Mouse (Mus musculus): ENCODE data around the gene Olfr1201. TPM values are rescaled to one million over a fixed set of nuclear protein-coding genes. Genes with fewer than 3 reads are reported as not detected.

Olfr1201 gene
- polyA plus RNA-seq, 1 experiment from 2014 or later, result not detected

DNA sequence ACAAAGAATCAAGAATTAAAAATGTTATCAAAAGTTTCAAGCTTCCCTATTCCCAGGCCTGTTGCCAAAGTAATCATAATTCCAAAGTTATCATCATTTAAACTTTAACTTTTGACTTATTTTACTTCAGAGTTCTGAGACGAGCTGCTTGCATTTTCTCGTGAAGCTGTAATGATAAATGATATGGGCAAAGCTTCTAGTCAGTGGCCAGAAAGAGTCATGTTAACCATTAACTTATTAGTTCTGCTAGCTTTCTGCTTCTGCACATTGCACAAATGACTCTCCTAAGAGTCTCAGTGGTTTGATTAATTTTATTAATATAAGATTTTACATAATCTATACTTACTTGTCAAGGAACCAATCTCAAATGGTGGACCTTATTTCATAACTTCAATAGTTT, 45.6 kb downstream of the Olfr1201 start:
- H3K9ac ChIP-seq (replicated peaks; ENCODE audit: low read depth), result no peak overlapping the region
- H3K4me3 ChIP-seq (ENCODE audit: low read depth, low read length), result no peak overlapping the region
- H3K4me1 ChIP-seq (ENCODE audit: insufficient read depth, low read depth, low read length), result no peaks in the 10 kb centered on the region
- 43% methylated on average over 2 of the region's 2 CpGs for WGBS
- ATAC-seq (no peak), DNase-seq (ENCODE audit: low spot score) (no peak)
- no peaks in the 10 kb centered on the region for H3K36me3 ChIP-seq (ENCODE audit: insufficient read depth, low read length)
- no peaks in the 10 kb centered on the region for H3K9me3 ChIP-seq (ENCODE audit: low read length)
- TF ChIP-seq CTCF (IDR thresholded peaks at IDR 0.05) (no peak), EP300 (IDR thresholded peaks at IDR 0.05) (no peak)
- H3K4me2 ChIP-seq (replicated peaks; ENCODE audit: low read depth, low read length), result no peak overlapping the region
- H3K27ac ChIP-seq (ENCODE audit: low read length), result no peak overlapping the region
- no peaks in the 10 kb centered on the region for H3K27me3 ChIP-seq (replicated peaks; ENCODE audit: insufficient read depth, low read length)

Other genes starting within 250 kb of the Olfr1201 start
- gene Olfr1188, start 236.1 kb upstream of the Olfr1201 start, polyA plus RNA-seq (2015; fragmentation: Nextera tagmentation; extraction: Ambion mirVana), result not detected in 2 replicates
- not detected in 2 replicates for gene Olfr1189, start 206.6 kb upstream of the Olfr1201 start, polyA plus RNA-seq (2015; fragmentation: Nextera tagmentation; extraction: Ambion mirVana)
- gene Olfr1191-ps1, start 152.5 kb upstream of the Olfr1201 start, polyA plus RNA-seq (2015; fragmentation: Nextera tagmentation; extraction: Ambion mirVana), result not detected in 2 replicates
- gene Olfr1192-ps1, start 144.5 kb upstream of the Olfr1201 start, polyA plus RNA-seq (2015; fragmentation: Nextera tagmentation; extraction: Ambion mirVana), result not detected in 2 replicates
- not detected in 2 replicates for gene Olfr1193, start 117.4 kb upstream of the Olfr1201 start, polyA plus RNA-seq (2015; fragmentation: Nextera tagmentation; extraction: Ambion mirVana)
- gene Olfr1195, start 103.8 kb upstream of the Olfr1201 start, polyA plus RNA-seq (2015; fragmentation: Nextera tagmentation; extraction: Ambion mirVana), result not detected in 2 replicates
- gene Olfr1196, start 88.4 kb upstream of the Olfr1201 start, polyA plus RNA-seq (2015; fragmentation: Nextera tagmentation; extraction: Ambion mirVana), result not detected in 2 replicates
- not detected in 2 replicates for gene Olfr1197, start 60.7 kb upstream of the Olfr1201 start, polyA plus RNA-seq (2015; fragmentation: Nextera tagmentation; extraction: Ambion mirVana)
- gene Olfr1198, start 41.7 kb upstream of the Olfr1201 start, polyA plus RNA-seq (2015; fragmentation: Nextera tagmentation; extraction: Ambion mirVana), result not detected in 2 replicates
- not detected in 2 replicates for gene Olfr1199, start 32.6 kb upstream of the Olfr1201 start, polyA plus RNA-seq (2015; fragmentation: Nextera tagmentation; extraction: Ambion mirVana)
- gene Olfr1200, start 22.5 kb upstream of the Olfr1201 start, polyA plus RNA-seq (2015; fragmentation: Nextera tagmentation; extraction: Ambion mirVana), result not detected in 2 replicates
- not detected in 2 replicates for gene Olfr1202, start 21.5 kb downstream of the Olfr1201 start, polyA plus RNA-seq (2015; fragmentation: Nextera tagmentation; extraction: Ambion mirVana)
- not detected in 2 replicates for gene Olfr1205, start 36.7 kb downstream of the Olfr1201 start, polyA plus RNA-seq (2015; fragmentation: Nextera tagmentation; extraction: Ambion mirVana)
- gene Olfr1204, start 56.3 kb downstream of the Olfr1201 start, polyA plus RNA-seq (2015; fragmentation: Nextera tagmentation; extraction: Ambion mirVana), result not detected in 2 replicates
- not detected in 2 replicates for gene Olfr1206, start 70.2 kb downstream of the Olfr1201 start, polyA plus RNA-seq (2015; fragmentation: Nextera tagmentation; extraction: Ambion mirVana)
- gene Olfr1208, start 109.3 kb downstream of the Olfr1201 start, polyA plus RNA-seq (2015; fragmentation: Nextera tagmentation; extraction: Ambion mirVana), result not detected in 2 replicates
- gene Olfr1209, start 122.1 kb downstream of the Olfr1201 start, polyA plus RNA-seq (2015; fragmentation: Nextera tagmentation; extraction: Ambion mirVana), result not detected in 2 replicates
- not detected in 2 replicates for gene Olfr1211, start 145.1 kb downstream of the Olfr1201 start, polyA plus RNA-seq (2015; fragmentation: Nextera tagmentation; extraction: Ambion mirVana)
- gene Olfr1212, start 160.9 kb downstream of the Olfr1201 start, polyA plus RNA-seq (2015; fragmentation: Nextera tagmentation; extraction: Ambion mirVana), result not detected in 2 replicates
- gene Gm13762, start 187.2 kb downstream of the Olfr1201 start, polyA plus RNA-seq (2015; fragmentation: Nextera tagmentation; extraction: Ambion mirVana), result not detected in 2 replicates
- gene Olfr1214, start 199.6 kb downstream of the Olfr1201 start, polyA plus RNA-seq (2015; fragmentation: Nextera tagmentation; extraction: Ambion mirVana), result not detected in 2 replicates
- gene Olfr1215, start 213.9 kb downstream of the Olfr1201 start, polyA plus RNA-seq (2015; fragmentation: Nextera tagmentation; extraction: Ambion mirVana), result not detected in 2 replicates
- not detected in 2 replicates for gene Olfr1216, start 225.3 kb downstream of the Olfr1201 start, polyA plus RNA-seq (2015; fragmentation: Nextera tagmentation; extraction: Ambion mirVana)
- not detected in 2 replicates for gene Olfr1217, start 239.0 kb downstream of the Olfr1201 start, polyA plus RNA-seq (2015; fragmentation: Nextera tagmentation; extraction: Ambion mirVana)